Mouse (Mus musculus) liver, adult 2 months (tissue): ENCODE results near the gene Bmpr2.

Source experiments
- CTCF ChIP-seq: fragments of 200-500 bp; IDR thresholded peaks from 2 replicates; pipeline ENCODE4 v1.5.1; 2011; ENCODE audit warnings: low read depth, low read length, control low read depth
- POLR2A ChIP-seq: fragments of 200-500 bp; IDR thresholded peaks from 2 replicates; pipeline ENCODE4 v1.6.1; 2011; ENCODE audit warnings: low read length, control low read depth; ENCODE audit not compliant: insufficient read depth; ENCODE audit errors: extremely low read depth

GRCm38 (mm10) chr1:59830194-59830593 is 67.0 kb downstream of the Bmpr2 start:
- TF ChIP-seq CTCF (no peak), POLR2A (no peak)
